Mouse (Mus musculus) cerebellum, adult 8-10 months (tissue): Measurements from ENCODE around the gene Ufsp2.

Source experiments
- DNase-seq: peaks from one replicate; pipeline ENCODE4 v3.0.0; 2022

Gene Ufsp2

DNA sequence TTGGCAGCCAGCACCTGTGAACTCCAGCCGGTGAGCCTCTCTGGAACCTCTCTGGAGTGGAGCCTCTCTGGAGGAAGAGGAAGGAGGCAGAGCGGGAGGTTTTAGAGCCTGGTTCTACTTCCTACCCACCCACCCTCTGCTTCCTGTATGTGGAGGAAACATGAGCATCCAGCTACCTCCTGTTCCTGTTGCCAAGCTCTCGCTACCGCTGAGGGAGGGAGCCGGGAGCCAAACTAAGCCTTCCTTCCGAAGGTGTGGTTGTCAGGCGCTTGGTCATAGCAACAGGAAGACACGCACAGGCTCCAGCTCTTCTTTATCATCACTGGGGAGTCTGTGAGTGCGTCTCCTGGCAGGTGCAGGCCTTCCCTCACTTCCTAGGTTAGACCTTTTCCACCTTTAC, 46.9 kb downstream of the Ufsp2 start:
- no peak for DNase-seq

DNA sequence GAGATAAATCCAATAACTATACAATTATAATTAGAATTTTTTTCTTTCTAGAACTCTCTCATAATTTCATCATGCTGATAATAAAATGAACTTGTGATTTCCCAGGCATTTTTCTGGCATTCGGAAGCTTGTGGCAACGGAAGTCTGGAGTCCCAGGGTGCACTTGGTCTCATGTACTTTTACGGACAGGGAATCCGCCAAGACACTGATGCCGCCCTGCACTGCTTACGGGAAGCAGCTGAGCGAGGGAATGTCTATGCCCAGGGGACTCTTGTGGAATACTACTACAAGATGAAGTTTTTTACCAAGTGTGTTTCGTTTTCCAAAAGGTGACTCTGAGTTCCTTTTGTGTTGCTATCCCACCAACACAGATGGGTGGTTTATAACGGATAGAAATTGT, 47.4 kb downstream of the Ufsp2 start:
- no peak for DNase-seq

GRCm38 (mm10) chr8:46024392-46024791, 49.1 kb downstream of the Ufsp2 start:
- no peak for DNase-seq

DNA sequence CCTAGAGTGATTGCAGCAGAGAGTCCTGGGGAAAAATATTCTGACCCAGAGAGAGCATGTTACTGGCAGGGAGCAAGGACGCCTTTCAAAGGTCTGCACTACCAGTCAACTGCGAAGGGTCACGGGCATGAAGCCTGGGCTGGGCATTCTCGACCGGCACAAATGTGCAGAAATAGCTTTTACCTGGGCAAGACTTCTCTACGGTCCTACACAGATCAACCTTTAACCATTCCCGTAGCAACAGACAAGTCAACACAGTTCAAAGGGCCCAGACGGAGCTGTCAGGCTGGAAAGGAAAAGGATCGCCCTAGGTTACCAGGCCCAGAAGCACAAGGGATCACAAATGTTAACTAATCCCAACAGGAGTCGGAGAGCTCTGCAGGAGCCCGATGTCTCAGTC, 60.9 kb downstream of the Ufsp2 start:
- DNase-seq, result no peak

DNA sequence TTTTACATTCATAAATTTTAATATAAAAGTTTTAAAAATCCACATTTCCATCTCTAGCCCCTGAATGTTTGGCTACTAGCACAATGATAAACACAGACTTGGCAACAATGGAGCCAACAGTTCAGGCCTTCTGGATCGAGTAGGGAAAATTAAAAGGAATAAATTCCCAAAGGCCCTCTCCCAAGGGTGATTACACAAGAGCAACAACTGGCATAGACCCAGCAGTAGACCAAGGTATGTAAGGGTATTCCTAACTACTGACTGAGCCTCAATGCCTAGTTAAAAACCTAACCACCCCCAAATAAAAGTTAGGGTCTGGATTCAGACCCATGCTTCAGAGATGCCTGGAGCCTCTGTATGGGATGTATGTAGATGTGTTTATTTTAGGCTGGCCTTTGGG, 64.3 kb downstream of the Ufsp2 start:
- DNase-seq, result no peak

- no peak for DNase-seq
Measured at GRCm38 (mm10) chr8:46040260-46040659, 64.9 kb downstream of the Ufsp2 start.
